Mouse (Mus musculus) heart, adult 11 months (tissue): ENCODE data around the gene Irf6.

Experiments used
- DNase-seq: peaks from one replicate; pipeline ENCODE4 v3.0.0; 2022

The Irf6 gene

DNA sequence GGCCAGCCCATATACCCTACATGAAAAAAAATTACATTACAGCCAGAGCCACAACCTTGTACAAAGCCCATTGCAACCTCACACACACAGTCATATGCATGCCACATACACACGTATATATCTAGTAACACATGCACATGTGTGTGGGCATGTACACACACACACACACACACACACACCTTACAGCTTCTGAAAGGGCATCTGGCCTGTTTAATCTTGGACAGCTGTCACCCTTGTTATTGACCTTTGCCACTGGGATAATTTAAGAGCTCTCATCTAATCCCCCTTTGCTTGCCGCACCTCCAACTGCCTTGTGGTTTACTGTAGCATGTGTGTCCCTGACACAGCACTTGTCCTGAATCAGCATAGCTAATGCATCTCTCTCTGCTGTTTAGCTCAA lies 50.9 kb downstream of the Irf6 start:
- no peak for DNase-seq

DNA sequence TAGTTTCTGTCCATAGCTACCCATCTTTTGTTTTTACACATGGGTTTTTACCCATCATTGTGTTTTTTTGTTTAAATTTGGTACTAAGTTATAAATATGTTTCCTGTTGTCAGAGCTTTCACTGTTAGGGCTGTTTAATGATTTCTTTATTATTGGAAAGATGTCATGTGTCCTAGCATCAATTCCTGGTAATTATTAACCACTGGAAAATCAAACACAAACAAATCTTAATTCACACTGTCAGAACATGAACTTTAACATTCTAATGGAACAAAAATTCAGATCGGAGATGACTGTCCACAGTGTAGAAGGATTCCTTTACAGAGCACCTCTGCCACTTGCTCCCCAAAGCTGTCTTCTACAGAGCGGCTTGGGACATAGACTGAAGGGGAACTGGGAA lies 52.5 kb downstream of the Irf6 start:
- no peak for DNase-seq

DNA sequence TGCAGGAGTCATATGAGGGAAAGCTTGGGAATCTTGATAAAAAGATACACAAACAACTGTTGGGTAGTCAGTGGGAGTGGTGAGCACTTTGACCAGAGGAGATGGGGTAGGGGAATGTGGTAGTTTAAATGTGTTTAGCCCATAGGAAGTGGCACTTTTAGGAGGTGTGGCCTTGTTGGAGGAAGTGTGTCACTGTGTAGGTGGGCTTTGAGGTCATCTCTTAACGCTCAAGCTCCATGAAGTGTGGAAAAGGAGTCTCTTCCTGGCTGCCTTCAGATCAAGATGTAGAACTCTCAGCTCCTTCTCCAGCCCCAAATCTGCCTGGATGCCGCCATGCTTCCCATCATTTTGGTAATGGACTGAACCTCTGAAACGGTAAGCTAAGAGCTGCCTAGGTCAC lies 54.6 kb downstream of the Irf6 start, which contains the start of gene Lamb3:
Gene Lamb3 (plus strand): TSS at position 197 of the 400 bp plus-strand sequence.
- no peak for DNase-seq

DNA sequence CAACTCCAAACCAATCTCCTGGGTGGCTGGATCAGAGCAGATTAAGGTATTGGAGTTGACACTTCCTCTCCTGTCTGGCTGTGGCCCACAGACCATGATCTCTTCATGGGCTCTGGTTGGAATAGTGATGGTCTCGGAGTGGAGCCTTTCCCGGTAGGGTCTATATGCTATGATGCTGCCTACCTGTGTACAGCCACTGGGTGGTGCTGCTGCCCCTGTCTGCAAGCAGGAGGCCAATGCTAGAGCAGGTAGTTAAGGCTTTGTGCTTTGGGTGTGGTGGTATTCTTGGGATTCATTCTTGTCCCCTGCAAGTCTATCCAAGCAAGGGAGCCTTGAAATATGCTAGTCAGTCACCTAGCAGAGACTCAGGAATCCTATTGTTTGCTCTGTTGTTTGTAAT lies 55.3 kb downstream of the Irf6 start:
- peak; percentile 91 for DNase-seq

DNA sequence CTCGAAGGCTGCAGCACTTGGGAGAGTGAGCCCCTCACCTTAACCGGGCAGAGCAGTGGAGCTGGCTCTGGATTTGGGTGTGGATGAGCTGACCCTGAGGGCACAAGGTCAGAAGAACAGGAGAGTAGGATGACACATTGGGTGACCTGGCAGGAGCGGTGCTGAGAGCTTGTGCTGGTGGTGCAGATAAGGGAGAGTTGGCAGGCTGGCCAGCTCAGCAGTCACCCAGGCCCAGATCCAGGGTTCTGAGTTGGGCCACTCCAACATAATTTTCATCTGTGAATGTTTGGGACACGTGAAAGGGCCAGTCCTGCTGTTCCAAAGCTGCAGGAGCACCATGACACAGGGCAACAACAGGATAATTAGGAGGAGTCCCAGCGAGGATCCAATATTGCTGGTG lies 58.5 kb downstream of the Irf6 start:
- DNase-seq = peak; percentile 96

DNA sequence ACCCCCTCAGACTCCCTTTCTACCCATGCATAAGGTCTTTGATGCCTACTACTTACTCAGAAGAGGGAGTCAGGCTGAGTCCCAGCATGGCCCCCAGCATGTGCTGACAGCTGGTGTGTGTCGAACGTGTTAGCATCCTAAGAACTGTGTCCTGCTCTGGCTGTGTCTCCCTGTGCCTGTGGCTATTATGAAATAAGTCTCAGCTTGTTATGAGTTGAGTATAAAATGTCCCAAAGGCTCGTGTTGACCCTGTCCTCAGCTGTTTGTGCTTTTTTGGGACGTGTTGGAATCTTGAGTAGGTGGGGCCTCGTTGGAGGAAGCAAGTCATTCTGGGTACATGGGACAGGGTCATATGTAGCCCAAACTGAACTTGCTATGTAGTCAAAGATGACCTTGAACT lies 61.1 kb downstream of the Irf6 start:
- DNase-seq = peak; percentile 92

DNA sequence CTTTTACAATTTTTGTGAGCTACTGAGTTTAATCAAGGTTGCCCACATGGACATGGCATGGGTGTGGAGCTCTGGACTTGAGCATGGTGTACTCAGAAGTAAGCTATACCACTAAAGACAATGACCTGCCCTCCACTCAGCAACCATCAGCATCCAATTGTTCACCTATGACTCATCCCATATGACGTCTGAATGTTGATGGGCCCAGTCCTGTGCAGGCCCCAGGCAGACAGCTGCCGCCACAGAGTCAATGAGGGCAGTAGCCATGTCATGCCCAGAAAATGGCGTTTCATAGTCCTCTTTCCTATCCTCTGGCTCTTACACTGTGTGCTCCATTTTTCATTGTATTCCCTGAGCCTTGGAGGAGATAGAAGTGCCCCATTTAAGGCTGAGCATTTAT lies 63.1 kb downstream of the Irf6 start:
- DNase-seq = peak; percentile 53

DNA sequence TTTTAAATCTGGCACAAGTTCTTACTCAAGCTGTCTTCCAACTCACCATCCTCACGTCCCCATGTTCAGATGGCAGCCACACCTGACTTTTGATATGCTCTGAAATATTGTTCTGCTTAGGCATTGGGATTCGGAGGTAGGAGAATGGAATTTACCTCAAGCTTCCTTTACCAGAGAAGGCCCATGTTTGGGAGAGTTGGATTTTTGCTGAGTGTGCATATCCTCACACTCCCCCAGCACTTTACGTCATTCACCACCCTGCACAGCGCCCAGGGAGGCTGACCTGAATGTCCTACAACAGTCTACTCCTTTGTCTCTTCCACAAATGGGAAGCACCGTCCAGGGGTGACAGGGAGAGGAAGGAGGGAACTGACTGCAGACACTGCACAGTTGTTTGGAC lies 67.5 kb downstream of the Irf6 start:
- DNase-seq = no peak
